Mouse (Mus musculus): ENCODE results near the gene Tmem116. TPM values are rescaled to one million over a fixed set of nuclear protein-coding genes. Genes with fewer than 3 reads are reported as not detected.

Tmem116 gene
- polyA plus RNA-seq, 1 experiment = 0.93 TPM

GRCm38 (mm10) chr5:121545793-121546529 lies 94.3 kb downstream of the Tmem116 start, which contains the start of gene Mapkapk5:
Gene Mapkapk5 (minus strand): TSS chr5:121545905.
- peaks cover 2% of the 10 kb centered on the region for H3K27me3 ChIP-seq (replicated peaks)
- H3K36me3 ChIP-seq (replicated peaks; ENCODE audit: low read length) = no peaks in the 10 kb centered on the region
- TF ChIP-seq FLI1 (IDR thresholded peaks at IDR 0.05; ENCODE audit: low read length) = no peak
- TF ChIP-seq GATA1 (IDR thresholded peaks at IDR 0.05; ENCODE audit: borderline replicate concordance, low read length) = no peak
- H3K9me3 ChIP-seq = peaks cover 4% of the 10 kb centered on the region
- peak within 1 kb of the TSS; percentile 96 for H3K4me3 ChIP-seq (replicated peaks)
- peaks cover 58% of the 10 kb centered on the region for H3K4me1 ChIP-seq

GRCm38 (mm10) chr5:121546530-121546895 lies 94.8 kb downstream of the Tmem116 start:
- peaks cover 57% of the 10 kb centered on the region for H3K4me1 ChIP-seq
- peaks cover 2% of the 10 kb centered on the region for H3K27me3 ChIP-seq (replicated peaks)
- no peaks in the 10 kb centered on the region for H3K36me3 ChIP-seq (replicated peaks; ENCODE audit: low read length)
- H3K9me3 ChIP-seq = peaks cover 8% of the 10 kb centered on the region
- TF ChIP-seq GATA1 (IDR thresholded peaks at IDR 0.05; ENCODE audit: borderline replicate concordance, low read length) (no peak), FLI1 (IDR thresholded peaks at IDR 0.05; ENCODE audit: low read length) (no peak)
- peak overlapping the region; percentile 96 for H3K4me3 ChIP-seq (replicated peaks)

GRCm38 (mm10) chr5:121547084-121547483 lies 95.4 kb downstream of the Tmem116 start:
- H3K4me1 ChIP-seq = peaks cover 55% of the 10 kb centered on the region

GRCm38 (mm10) chr5:121549196-121549595 lies 97.5 kb downstream of the Tmem116 start:
- H3K4me3 ChIP-seq (replicated peaks) = no peak overlapping the region
- peaks cover 12% of the 10 kb centered on the region for H3K9me3 ChIP-seq
- no peak for TF ChIP-seq GATA1 (IDR thresholded peaks at IDR 0.05; ENCODE audit: borderline replicate concordance, low read length)
- peaks cover 44% of the 10 kb centered on the region for H3K4me1 ChIP-seq
- H3K36me3 ChIP-seq (replicated peaks; ENCODE audit: low read length) = no peaks in the 10 kb centered on the region
- peaks cover 4% of the 10 kb centered on the region for H3K27me3 ChIP-seq (replicated peaks)

More at GRCm38 (mm10) chr5:121547084-121547483, 95.4 kb downstream of the Tmem116 start:
- Histone ChIP-seq H3K9me3 (peaks cover 12% of the 10 kb centered on the region), H3K36me3 (replicated peaks; ENCODE audit: low read length) (no peaks in the 10 kb centered on the region), H3K27me3 (replicated peaks) (peaks cover 4% of the 10 kb centered on the region), H3K4me3 (replicated peaks) (no peak overlapping the region)
- TF ChIP-seq GATA1 (IDR thresholded peaks at IDR 0.05; ENCODE audit: borderline replicate concordance, low read length) (no peak), FLI1 (IDR thresholded peaks at IDR 0.05; ENCODE audit: low read length) (no peak)

- H3K9me3 ChIP-seq = no peaks in the 10 kb centered on the region
- H3K27me3 ChIP-seq (replicated peaks) = peaks cover 7% of the 10 kb centered on the region
Measured at GRCm38 (mm10) chr5:121562436-121562835, 110.7 kb downstream of the Tmem116 start.

GRCm38 (mm10) chr5:121564468-121564895 lies 112.8 kb downstream of the Tmem116 start:
- no peaks in the 10 kb centered on the region for H3K27me3 ChIP-seq (replicated peaks)
- H3K4me3 ChIP-seq (replicated peaks) = peak overlapping the region; percentile 86
- no peak for TF ChIP-seq GATA1 (IDR thresholded peaks at IDR 0.05; ENCODE audit: borderline replicate concordance, low read length)
- TF ChIP-seq FLI1 (IDR thresholded peaks at IDR 0.05; ENCODE audit: low read length) = no peak
- H3K36me3 ChIP-seq (replicated peaks; ENCODE audit: low read length) = peaks cover 36% of the 10 kb centered on the region
- H3K9me3 ChIP-seq = no peaks in the 10 kb centered on the region
- H3K4me1 ChIP-seq = peaks cover 19% of the 10 kb centered on the region

More at GRCm38 (mm10) chr5:121562436-121562835, 110.7 kb downstream of the Tmem116 start:
- Histone ChIP-seq H3K36me3 (replicated peaks; ENCODE audit: low read length) (peaks cover 16% of the 10 kb centered on the region), H3K4me1 (peaks cover 19% of the 10 kb centered on the region), H3K4me3 (replicated peaks) (no peak overlapping the region)
- TF ChIP-seq GATA1 (IDR thresholded peaks at IDR 0.05; ENCODE audit: borderline replicate concordance, low read length) (no peak), FLI1 (IDR thresholded peaks at IDR 0.05; ENCODE audit: low read length) (no peak)

- TF ChIP-seq GATA1 (IDR thresholded peaks at IDR 0.05; ENCODE audit: borderline replicate concordance, low read length) (no peak), FLI1 (IDR thresholded peaks at IDR 0.05; ENCODE audit: low read length) (no peak)
- Histone ChIP-seq H3K4me3 (replicated peaks) (no peak overlapping the region), H3K36me3 (replicated peaks; ENCODE audit: low read length) (peaks cover 53% of the 10 kb centered on the region), H3K27me3 (replicated peaks) (no peaks in the 10 kb centered on the region), H3K4me1 (peaks cover 14% of the 10 kb centered on the region), H3K9me3 (no peaks in the 10 kb centered on the region)
Measured at GRCm38 (mm10) chr5:121566035-121566681, 114.5 kb downstream of the Tmem116 start.

- Histone ChIP-seq H3K9me3 (no peaks in the 10 kb centered on the region), H3K36me3 (replicated peaks; ENCODE audit: low read length) (peaks cover 91% of the 10 kb centered on the region), H3K27me3 (replicated peaks) (no peaks in the 10 kb centered on the region), H3K4me1 (peaks cover 6% of the 10 kb centered on the region), H3K4me3 (replicated peaks) (no peak overlapping the region)
- no peak for TF ChIP-seq GATA1 (IDR thresholded peaks at IDR 0.05; ENCODE audit: borderline replicate concordance, low read length)
- no peak for TF ChIP-seq FLI1 (IDR thresholded peaks at IDR 0.05; ENCODE audit: low read length)
Measured at GRCm38 (mm10) chr5:121569881-121570420, 118.3 kb downstream of the Tmem116 start.

- TF ChIP-seq GATA1 (IDR thresholded peaks at IDR 0.05; ENCODE audit: borderline replicate concordance, low read length) = no peak
- TF ChIP-seq FLI1 (IDR thresholded peaks at IDR 0.05; ENCODE audit: low read length) = no peak
- no peaks in the 10 kb centered on the region for H3K27me3 ChIP-seq (replicated peaks)
- H3K36me3 ChIP-seq (replicated peaks; ENCODE audit: low read length) = peaks cover 99% of the 10 kb centered on the region
- H3K9me3 ChIP-seq = no peaks in the 10 kb centered on the region
- H3K4me3 ChIP-seq (replicated peaks) = no peak overlapping the region
- H3K4me1 ChIP-seq = 0 out of 2 replicates have a peak, but pooled peaks cover 1% of the 10 kb centered on the region
Measured at GRCm38 (mm10) chr5:121570787-121571186, 119.1 kb downstream of the Tmem116 start.

Other genes with a start within 250 kb of the Tmem116 start
- gene Rpl6, start 247.4 kb upstream of the Tmem116 start, polyA plus RNA-seq (2012; ENCODE audit: insufficient read depth, low replicate concordance) = 95.5 and 547 TPM in 2 replicates
- gene Hectd4, start 231.7 kb upstream of the Tmem116 start, polyA plus RNA-seq (2012; ENCODE audit: insufficient read depth, low replicate concordance) = 8.6 and 14.0 TPM in 2 replicates
- gene Trafd1, start 66.3 kb upstream of the Tmem116 start, polyA plus RNA-seq (2012; ENCODE audit: insufficient read depth, low replicate concordance) = 34.2 and 34.9 TPM in 2 replicates
- gene Naa25, start 54.0 kb upstream of the Tmem116 start, polyA plus RNA-seq (2012; ENCODE audit: insufficient read depth, low replicate concordance) = 1.0 TPM in 1 of 2 replicates, not detected in the other
- gene Erp29, start 613 bp downstream of the Tmem116 start, polyA plus RNA-seq (2012; ENCODE audit: insufficient read depth, low replicate concordance) = 132 and 257 TPM in 2 replicates
- gene Adam1b, start 51.5 kb downstream of the Tmem116 start, polyA plus RNA-seq (2012; ENCODE audit: insufficient read depth, low replicate concordance) = 0.07 TPM in 1 of 2 replicates, not detected in the other
- not detected in 2 replicates for gene Adam1a, start 93.6 kb downstream of the Tmem116 start, polyA plus RNA-seq (2012; ENCODE audit: insufficient read depth, low replicate concordance)
- gene Gm42878, start 93.6 kb downstream of the Tmem116 start, polyA plus RNA-seq (2012; ENCODE audit: insufficient read depth, low replicate concordance) = not detected in 2 replicates
- gene Mapkapk5, start 94.0 kb downstream of the Tmem116 start, polyA plus RNA-seq (2012; ENCODE audit: insufficient read depth, low replicate concordance) = 54.2 and 85.9 TPM in 2 replicates
- 768 and 846 TPM in 2 replicates for gene Aldh2, start 141.9 kb downstream of the Tmem116 start, polyA plus RNA-seq (2012; ENCODE audit: insufficient read depth, low replicate concordance)
- gene Acad12, start 167.0 kb downstream of the Tmem116 start, polyA plus RNA-seq (2012; ENCODE audit: insufficient read depth, low replicate concordance) = 2.2 and 2.6 TPM in 2 replicates
- 3.4 TPM in 1 of 2 replicates, not detected in the other for gene Acad10, start 208.6 kb downstream of the Tmem116 start, polyA plus RNA-seq (2012; ENCODE audit: insufficient read depth, low replicate concordance)
- 9.6 and 10.7 TPM in 2 replicates for gene Brap, start 208.7 kb downstream of the Tmem116 start, polyA plus RNA-seq (2012; ENCODE audit: insufficient read depth, low replicate concordance)